Comparison of ENCODE assay signal across 49 mouse cellular contexts in genomic region chr7:34100002-34100401, GRCm38 (mm10). TPM values are rescaled to one million over a fixed set of nuclear protein-coding genes. Genes with fewer than 3 reads are reported as not detected.
"Had no signal": no experiment of that assay in that cellular context is flagged by ENCODE, and none has a peak within 500 bp of the region (broad histone marks: within the 10 kb centered on the region; RNA-seq: fewer than 3 reads in every experiment).

No protein-coding gene starts in this region.

- H3K9ac ChIP-seq: heart, embryonic 12.5 days; heart, embryonic 13.5 days; heart, embryonic 15.5 days; hindbrain, embryonic 12.5 days; hindbrain, embryonic 13.5 days; hindbrain, embryonic 14.5 days; hindbrain, embryonic 15.5 days; intestine, embryonic 15.5 days; kidney, embryonic 15.5 days had no signal

- H3K27me3 ChIP-seq: heart, embryonic 12.5 days; heart, embryonic 13.5 days; heart, embryonic 15.5 days; hindbrain, embryonic 12.5 days; hindbrain, embryonic 13.5 days; hindbrain, embryonic 15.5 days; intestine, embryonic 15.5 days; kidney, embryonic 15.5 days had no signal

- H3K4me3 ChIP-seq: heart, adult 2 months; heart, embryonic 12.5 days; heart, embryonic 13.5 days; heart, embryonic 15.5 days; hindbrain, embryonic 10.5 days; hindbrain, embryonic 12.5 days; hindbrain, embryonic 13.5 days; hindbrain, embryonic 15.5 days; intestine, embryonic 15.5 days; kidney, embryonic 15.5 days; layer of hippocampus, adult 2 months had no signal

- H3K27ac ChIP-seq: heart, adult 2 months; heart, embryonic 13.5 days; heart, embryonic 15.5 days; hindbrain, embryonic 10.5 days; hindbrain, embryonic 12.5 days; hindbrain, embryonic 13.5 days; hindbrain, embryonic 14.5 days; hindbrain, embryonic 15.5 days; hindbrain, postnatal 0 days; intestine, embryonic 15.5 days; kidney, embryonic 15.5 days; kidney, postnatal 0 days; layer of hippocampus, adult 2 months had no signal

- ATAC-seq: hindbrain, embryonic 16.5 days; hindbrain, postnatal 0 days; inflammation-experienced regulatory T-cells, adult 6 months; intestine, embryonic 15.5 days; intestine, embryonic 16.5 days; intestine, postnatal 0 days had no signal

- DNase-seq: heart, adult 2 months; heart, postnatal 10 days; heart, postnatal 36 days; heart, postnatal 4 days; kidney, adult 11 months; kidney, adult 18-20 months; kidney, adult 2 months; kidney, adult 8-10 months; kidney, adult 9 months; kidney, postnatal 10 days; kidney, postnatal 14 days; kidney, postnatal 25 days; kidney, postnatal 36 days; layer of hippocampus, adult 9-11 months; layer of hippocampus, postnatal 36 days had no signal

- H3K9me3 ChIP-seq: intestine, embryonic 15.5 days had no signal

- H3K4me2 ChIP-seq: heart, embryonic 11.5 days; heart, embryonic 12.5 days; heart, embryonic 13.5 days; heart, embryonic 15.5 days; hindbrain, embryonic 12.5 days; hindbrain, embryonic 13.5 days; hindbrain, embryonic 14.5 days; hindbrain, embryonic 15.5 days; intestine, embryonic 15.5 days; kidney, embryonic 15.5 days had no signal

- H3K36me3 ChIP-seq: heart, embryonic 13.5 days; heart, embryonic 15.5 days; hindbrain, embryonic 10.5 days; hindbrain, embryonic 12.5 days; hindbrain, embryonic 15.5 days; intestine, embryonic 15.5 days; kidney, embryonic 15.5 days had no signal

- H3K4me1 ChIP-seq: heart, embryonic 12.5 days; heart, embryonic 13.5 days; heart, embryonic 15.5 days; hindbrain, embryonic 10.5 days; hindbrain, embryonic 12.5 days; hindbrain, embryonic 13.5 days; hindbrain, embryonic 15.5 days; intestine, embryonic 15.5 days; kidney, embryonic 15.5 days had no signal

RNA-seq across cellular contexts. Expression of gene Scgb1b30, which starts 4.8 kb away (rescaled TPM):
- total RNA-seq: heart, adult 2 months; heart, adult 8-10 months; heart, postnatal 10 days; heart, postnatal 36 days; heart, postnatal 4 days; hematopoietic stem cell, adult 5-6 weeks; hindbrain, postnatal 0 days; layer of hippocampus, adult 18-20 months; layer of hippocampus, adult 2 months; layer of hippocampus, adult 8-10 months; layer of hippocampus, postnatal 10 days; layer of hippocampus, postnatal 14 days; layer of hippocampus, postnatal 25 days; layer of hippocampus, postnatal 36 days; left cerebral cortex, adult 18-20 months had no signal
- polyA plus RNA-seq: heart, adult 2 months; heart, embryonic 11.5 days; heart, embryonic 12.5 days; heart, embryonic 13.5 days; heart, embryonic 14.5 days; heart, embryonic 15.5 days; heart, embryonic 16.5 days; heart, postnatal 0 days; hindbrain, embryonic 10.5 days; hindbrain, embryonic 11.5 days; hindbrain, embryonic 12.5 days; hindbrain, embryonic 13.5 days; hindbrain, embryonic 14.5 days; hindbrain, embryonic 15.5 days; hindbrain, embryonic 16.5 days; hindbrain, postnatal 0 days; inflammation-experienced regulatory T-cells, adult 6 months; intestine, embryonic 14.5 days; intestine, embryonic 15.5 days; intestine, embryonic 16.5 days; intestine, postnatal 0 days; kidney, adult 2 months; kidney, embryonic 14.5 days; kidney, embryonic 15.5 days; kidney, embryonic 16.5 days; kidney, postnatal 0 days; large intestine, adult 2 months had no signal

RNA-seq across cellular contexts. Expression of gene Wtip, which starts 33.1 kb away (rescaled TPM):
- polyA plus RNA-seq: inflammation-experienced regulatory T-cells, adult 6 months had no signal
